10 mouse cellular contexts compared by ENCODE assay signal in the genomic region with DNA sequence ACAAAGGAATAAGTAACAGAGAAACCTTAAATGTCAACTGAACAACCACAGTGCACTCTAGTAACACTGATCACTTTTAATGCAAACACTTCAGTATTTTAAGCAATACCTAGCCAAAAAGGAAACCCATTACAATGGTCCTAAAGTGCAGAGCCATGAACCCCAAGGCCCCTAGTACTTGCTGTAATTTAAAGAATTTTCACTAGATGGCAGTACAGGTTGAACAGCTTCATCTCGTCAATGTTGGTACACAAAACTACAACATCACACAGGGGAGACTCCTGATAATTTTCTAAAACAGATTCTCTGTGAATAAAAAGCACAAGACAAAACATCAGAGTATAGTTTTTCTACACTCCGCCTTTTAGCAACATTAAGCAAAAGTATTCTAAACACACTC.
DNase-seq lines count a peak whose midpoint lies in the region; ATAC-seq and TF ChIP-seq lines count a peak whose summit lies in the region.
"Had no signal": no experiment of that assay in that cellular context is flagged by ENCODE, and none has a peak within 500 bp of the region (broad histone marks: within the 10 kb centered on the region; RNA-seq: fewer than 3 reads in every experiment).

No protein-coding gene starts in this region.

- H3K9me3 ChIP-seq in midbrain, embryonic 14.5 days (ENCODE audit: control insufficient read depth, low read length) = no peaks in the 10 kb centered on the region
- no peaks in the 10 kb centered on the region for H3K9me3 ChIP-seq in midbrain, embryonic 16.5 days (replicated peaks; ENCODE audit: control insufficient read depth, low read length, poor library complexity, severe bottlenecking)

- H3K9ac ChIP-seq in midbrain, embryonic 14.5 days (replicated peaks; ENCODE audit: low read length) = no peak overlapping the region
- H3K9ac ChIP-seq in midbrain, embryonic 16.5 days (ENCODE audit: low read depth, low read length) = no peak overlapping the region

- no peak overlapping the region for H3K4me3 ChIP-seq in gastrocnemius, adult 2 months
- no peak overlapping the region for H3K4me3 ChIP-seq in midbrain, embryonic 14.5 days (replicated peaks; ENCODE audit: low read depth, low read length)
- H3K4me3 ChIP-seq in midbrain, embryonic 16.5 days (ENCODE audit: low read depth, low read length) = no peak overlapping the region

- no peaks in the 10 kb centered on the region for H3K36me3 ChIP-seq in midbrain, embryonic 14.5 days (ENCODE audit: control insufficient read depth, insufficient read depth, low read length)
- no peaks in the 10 kb centered on the region for H3K36me3 ChIP-seq in midbrain, embryonic 16.5 days (ENCODE audit: control insufficient read depth, insufficient read depth, low read length)
- H3K36me3 ChIP-seq in splenic B cell, adult 2 months (ENCODE audit: control insufficient read depth, insufficient read depth, low read length, poor library complexity, severe bottlenecking) = no peaks in the 10 kb centered on the region

- no peak for ATAC-seq in midbrain, embryonic 14.5 days (ENCODE audit: low FRiP score, low TSS enrichment)
- no peak for ATAC-seq in midbrain, embryonic 16.5 days

- DNase-seq in gastrocnemius, adult 2 months = no peak
- no peak for DNase-seq in gastrocnemius, postnatal 10 days
- DNase-seq in midbrain, embryonic 14.5 days = peak; percentile 73
- peak; percentile 4 for DNase-seq in embryo, embryonic 11.5 days (ENCODE audit: low read depth, low spot score)
- peak; percentile 16 for DNase-seq in splenic B cell, adult 2 months (ENCODE audit: low read depth, low spot score)
- DNase-seq in testis, postnatal 14 days (ENCODE audit: low spot score) = no peak
- no peak for DNase-seq in ovary, postnatal 36 days (ENCODE audit: low spot score)
- DNase-seq: liver; thymus, postnatal 4 days had no signal

- peak; percentile 45; the same call in 1 of the 2 replicates for TF ChIP-seq CTCF in gastrocnemius, adult 2 months (IDR thresholded peaks at IDR 0.05)

- no peaks in the 10 kb centered on the region for H3K27me3 ChIP-seq in midbrain, embryonic 14.5 days (ENCODE audit: control insufficient read depth, insufficient read depth, low read length)
- H3K27me3 ChIP-seq in midbrain, embryonic 16.5 days (ENCODE audit: control insufficient read depth, insufficient read depth, low read depth, low read length) = no peaks in the 10 kb centered on the region
- no peaks in the 10 kb centered on the region for H3K27me3 ChIP-seq in splenic B cell, adult 2 months (ENCODE audit: control insufficient read depth, insufficient read depth, low read length, poor library complexity, severe bottlenecking)

- H3K4me1 ChIP-seq in midbrain, embryonic 14.5 days (ENCODE audit: control insufficient read depth, insufficient read depth, low read length) = no peaks in the 10 kb centered on the region
- no peaks in the 10 kb centered on the region for H3K4me1 ChIP-seq in midbrain, embryonic 16.5 days (ENCODE audit: control insufficient read depth, insufficient read depth, low read length)

- 29% methylated on average over 2 of the region's 2 CpGs for WGBS in midbrain, embryonic 14.5 days
- 36% methylated on average over 2 of the region's 2 CpGs for WGBS in midbrain, embryonic 16.5 days

- H3K27ac ChIP-seq in gastrocnemius, adult 2 months = no peak overlapping the region
- H3K27ac ChIP-seq in midbrain, embryonic 14.5 days (replicated peaks; ENCODE audit: low read depth, low read length) = no peak overlapping the region
- no peak overlapping the region for H3K27ac ChIP-seq in midbrain, embryonic 16.5 days (ENCODE audit: low read length)

- H3K4me2 ChIP-seq in midbrain, embryonic 14.5 days (ENCODE audit: low read length) = no peak overlapping the region
- H3K4me2 ChIP-seq in midbrain, embryonic 16.5 days (ENCODE audit: low read length) = no peak overlapping the region

- intact Hi-C loops in gastrocnemius, adult 2 months (cut with DNase I) = loop anchor here (5.0 kb wide), 1 partner anchor 276 kb away; no protein-coding TSS in a partner anchor

Comparison
In these comparisons a context has a peak if more than half of its experiments do, and no peak if none do; other contexts are left out.
1. DNase-seq: peak in midbrain, embryonic 14.5 days (single experiment), embryo, embryonic 11.5 days (single experiment) and splenic B cell, adult 2 months (single experiment); none in gastrocnemius, adult 2 months (single experiment), gastrocnemius, postnatal 10 days (single experiment), testis, postnatal 14 days (single experiment) and ovary, postnatal 36 days (single experiment).